Mouse (Mus musculus) spleen, adult 2 months (tissue): ENCODE results near the gene Stim1.

Source experiments
- CTCF ChIP-seq: fragments of 200-500 bp; IDR thresholded peaks from 2 replicates; pipeline ENCODE4 v1.5.1; 2011; ENCODE audit warnings: mild to moderate bottlenecking, inconsistent platforms; ENCODE audit not compliant: insufficient read depth, insufficient read length, insufficient replicate concordance; ENCODE audit errors: extremely low read depth
- POLR2A ChIP-seq: fragments of 200-500 bp; IDR thresholded peaks from 2 replicates; pipeline ENCODE4 v1.6.1; 2011; ENCODE audit warnings: low read depth, low read length, inconsistent platforms

DNA sequence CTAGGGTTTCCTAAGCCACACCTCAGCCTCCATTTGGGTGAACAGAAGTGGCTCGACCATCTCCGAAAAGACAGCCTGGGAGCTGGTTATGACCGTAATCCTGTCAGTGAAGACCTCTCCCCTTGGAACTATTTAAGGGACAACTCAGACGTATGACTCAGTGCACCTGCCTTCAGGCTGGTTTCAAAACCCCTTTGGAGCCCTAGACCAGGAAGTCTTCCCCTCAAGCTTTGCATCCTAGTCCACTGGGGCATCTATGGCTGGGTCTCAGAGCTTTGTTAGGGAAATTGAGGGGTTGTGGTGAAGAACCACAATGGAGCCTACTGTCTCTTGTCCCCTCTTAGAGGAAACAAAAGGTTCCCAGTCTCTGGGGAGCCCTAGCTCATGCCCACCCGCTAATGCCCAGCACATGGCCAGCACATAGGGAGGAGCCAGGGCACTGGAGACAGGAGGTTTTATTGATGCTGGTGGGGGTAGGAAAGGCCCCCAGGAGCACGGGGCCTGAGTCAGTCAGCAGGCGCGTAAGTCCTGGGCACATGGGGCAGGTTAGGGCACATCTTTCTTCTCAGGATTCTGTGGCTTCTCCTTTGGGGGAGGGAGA, 28.8 kb upstream of the Stim1 start:
- TF ChIP-seq CTCF (no peak), POLR2A (no peak)
